Mouse (Mus musculus) heart, embryonic 11.5 days (tissue): ENCODE data around the gene Osgin1. TPM values are rescaled to one million over a fixed set of nuclear protein-coding genes. Genes with fewer than 3 reads are reported as not detected.

Experiments
- ATAC-seq: fragments of 200-750 bp; cut with Nextera tagmentation; replicated peaks from 2 replicates; pipeline ENCODE4 v1.8.0; 2017; ENCODE audit warnings: moderate library complexity; ENCODE audit not compliant: insufficient number of reproducible peaks, low FRiP score, low TSS enrichment
- H3K27ac ChIP-seq: fragments of 300-500 bp; sonication (generic); 2 replicates; pipeline ENCODE4 v1.5.1; 2014; ENCODE audit warnings: mild to moderate bottlenecking, low read depth, low read length
- H3K27me3 ChIP-seq: fragments of 300-500 bp; sonication (generic); 2 replicates; pipeline ENCODE4 v1.6.1; 2014; ENCODE audit warnings: mild to moderate bottlenecking, low read length, mixed read lengths; ENCODE audit not compliant: control insufficient read depth, insufficient read depth
- H3K36me3 ChIP-seq: fragments of 300-500 bp; sonication (generic); 2 replicates; pipeline ENCODE4 v1.6.1; 2014; ENCODE audit warnings: mild to moderate bottlenecking, low read length, moderate library complexity, mixed read lengths; ENCODE audit not compliant: control insufficient read depth, insufficient read depth
- H3K4me1 ChIP-seq: fragments of 300-500 bp; sonication (generic); 2 replicates; pipeline ENCODE4 v1.6.1; 2014; ENCODE audit warnings: low read length; ENCODE audit not compliant: control insufficient read depth, insufficient read depth
- H3K4me2 ChIP-seq: fragments of 300-500 bp; sonication (generic); 2 replicates; pipeline ENCODE4 v1.6.1; 2014; ENCODE audit warnings: mild to moderate bottlenecking, moderate library complexity
- H3K4me3 ChIP-seq: fragments of 300-500 bp; sonication (generic); 2 replicates; pipeline ENCODE4 v1.5.1; 2014; ENCODE audit warnings: low read depth, low read length
- H3K9ac ChIP-seq: fragments of 300-500 bp; sonication (generic); 2 replicates; pipeline ENCODE4 v1.6.1; 2014; ENCODE audit warnings: mild to moderate bottlenecking, low read depth, low read length, moderate library complexity
- H3K9me3 ChIP-seq: fragments of 300-500 bp; sonication (generic); replicated peaks from 2 replicates; pipeline ENCODE4 v1.6.1; 2016; ENCODE audit warnings: low read length; ENCODE audit not compliant: control insufficient read depth
- WGBS: fragments of 180-500 bp; shearing (Covaris S2); extraction: QIAGEN DNeasy Blood & Tissue Kit; methylation state at CpG from one replicate; pipeline ENCODE4 v1.1.7; 2014; ENCODE audit not compliant: insufficient replicate concordance; 5-methylcytosine and 5-hydroxymethylcytosine counted together
- polyA plus RNA-seq: library from polyadenylated mRNA; unstranded; fragments of >200 nt; fragmentation: Nextera tagmentation; extraction: Ambion mirVana; gene quantifications from 2 replicates; pipeline ENCODE4 v1.2.1, GENCODE M21; 2014

Gene Osgin1
- 0.39 and 0.94 TPM in 2 replicates for polyA plus RNA-seq

DNA sequence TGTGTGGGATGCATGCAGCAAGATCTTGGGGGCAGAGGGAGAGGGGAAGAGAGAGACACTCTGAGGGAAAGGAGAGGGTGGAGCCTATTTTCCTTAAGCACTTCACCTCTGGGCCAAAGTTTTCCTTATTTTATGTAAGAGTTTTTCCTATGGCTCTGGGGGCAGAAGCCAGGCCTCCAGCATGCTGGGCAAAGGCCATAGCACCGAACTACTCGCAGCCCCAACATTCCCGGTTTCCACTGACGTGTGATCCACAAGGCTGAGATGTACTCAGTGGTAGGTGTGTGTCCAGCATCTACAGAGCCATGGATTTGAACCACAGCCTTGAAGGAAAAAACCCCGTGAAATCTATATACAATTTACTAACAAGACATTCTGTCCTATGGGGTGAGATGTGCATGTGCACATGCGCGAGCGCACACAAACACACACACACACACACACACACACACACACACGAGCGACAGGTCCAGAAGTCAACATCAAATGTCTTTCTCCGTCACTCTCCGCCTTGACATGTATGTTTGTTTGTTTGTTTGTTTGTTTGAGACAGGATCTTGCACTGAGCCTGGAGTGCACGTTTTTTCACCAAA, at the start of gene Osgin1:
TSS of gene Osgin1 (plus strand) at position 543 of the 593 bp plus-strand sequence.
- no peaks in the 10 kb centered on the region; the same call in none of the 2 replicates for H3K27me3 ChIP-seq
- no peak within 1 kb of the TSS for H3K9ac ChIP-seq
- no peak for ATAC-seq
- no peaks in the 10 kb centered on the region for H3K36me3 ChIP-seq
- H3K4me2 ChIP-seq = no peak within 1 kb of the TSS
- 84% methylated on average over 13 of the region's 13 CpGs for WGBS
- H3K9me3 ChIP-seq = no peaks in the 10 kb centered on the region
- H3K27ac ChIP-seq = no peak within 1 kb of the TSS
- H3K4me1 ChIP-seq = peaks cover 9% of the 10 kb centered on the region; the same call in 1 of the 2 replicates
- no peak within 1 kb of the TSS for H3K4me3 ChIP-seq

DNA sequence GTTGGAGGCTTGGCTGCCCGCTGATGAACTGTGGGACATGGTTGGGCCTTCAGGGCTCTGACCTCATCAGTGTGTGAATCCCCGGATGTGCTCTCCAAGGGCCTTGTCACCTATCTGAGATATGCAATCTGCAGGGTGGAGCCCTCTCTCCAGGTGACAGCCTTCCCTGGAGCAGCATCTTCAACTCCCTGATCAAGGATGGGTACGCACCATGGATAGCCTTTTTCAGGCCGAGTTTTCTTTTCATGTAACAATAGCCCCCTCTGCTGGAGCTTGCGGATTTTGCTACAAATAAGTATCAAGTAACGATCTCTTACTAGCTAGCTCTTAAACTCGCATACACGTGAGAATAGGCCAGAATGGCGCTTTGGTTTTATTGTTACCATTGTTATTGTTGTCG, 49.4 kb upstream of the Osgin1 start:
- no peak for ATAC-seq
- no peaks in the 10 kb centered on the region for H3K4me1 ChIP-seq
- H3K4me2 ChIP-seq = no peak overlapping the region
- no peaks in the 10 kb centered on the region for H3K36me3 ChIP-seq
- H3K27me3 ChIP-seq = no peaks in the 10 kb centered on the region
- no peak overlapping the region for H3K9ac ChIP-seq
- H3K27ac ChIP-seq = no peak overlapping the region
- 22% methylated on average over 10 of the region's 10 CpGs for WGBS
- H3K9me3 ChIP-seq = no peaks in the 10 kb centered on the region
- no peak overlapping the region for H3K4me3 ChIP-seq

DNA sequence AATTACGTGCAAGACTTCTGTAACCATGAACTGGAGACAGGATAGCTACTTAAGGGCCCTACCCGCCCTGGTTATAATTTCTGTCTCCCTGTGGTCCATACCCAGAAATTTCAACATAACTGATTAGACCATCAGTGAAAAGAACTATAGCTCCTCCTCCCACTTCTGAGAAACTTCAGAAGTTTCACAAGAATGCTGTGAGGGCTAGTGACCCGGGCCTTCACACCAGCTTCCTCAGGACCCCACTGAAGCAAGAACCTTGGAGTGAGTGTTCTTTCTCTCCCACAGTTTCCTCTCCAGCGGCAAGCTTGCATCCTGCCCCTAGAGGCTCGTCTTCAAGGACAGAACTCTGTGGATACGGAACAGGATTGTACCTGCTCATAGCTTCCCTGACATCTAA, 48.1 kb upstream of the Osgin1 start:
- H3K9me3 ChIP-seq = no peaks in the 10 kb centered on the region
- H3K9ac ChIP-seq = no peak overlapping the region
- H3K27me3 ChIP-seq = no peaks in the 10 kb centered on the region
- no peaks in the 10 kb centered on the region for H3K36me3 ChIP-seq
- H3K27ac ChIP-seq = no peak overlapping the region
- H3K4me3 ChIP-seq = no peak overlapping the region
- H3K4me2 ChIP-seq = no peak overlapping the region
- 64% methylated on average over 6 of the region's 6 CpGs for WGBS
- no peak for ATAC-seq
- H3K4me1 ChIP-seq = no peaks in the 10 kb centered on the region

DNA sequence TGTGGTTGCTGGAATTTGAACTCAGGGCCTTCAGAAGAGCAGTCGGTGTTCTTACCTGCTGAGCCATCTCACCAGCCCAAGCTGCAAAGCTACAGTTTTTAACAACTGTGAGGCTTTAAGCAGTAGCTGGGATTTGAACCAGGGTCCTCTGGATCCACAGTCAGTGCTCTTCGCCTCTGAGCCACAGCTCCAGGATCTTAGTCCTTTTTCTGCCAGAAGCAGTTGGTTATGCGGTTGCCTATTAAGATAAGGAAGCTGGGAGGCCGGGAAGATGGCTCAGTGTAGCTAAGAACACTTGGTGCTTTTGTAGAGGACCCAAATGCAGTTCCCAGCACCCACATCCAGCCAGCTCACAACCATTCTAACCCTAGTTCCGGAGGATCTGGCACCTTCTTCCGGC, 46.9 kb upstream of the Osgin1 start:
- Histone ChIP-seq H3K4me2 (no peak overlapping the region), H3K36me3 (no peaks in the 10 kb centered on the region), H3K9ac (no peak overlapping the region), H3K27me3 (no peaks in the 10 kb centered on the region), H3K27ac (no peak overlapping the region), H3K4me1 (no peaks in the 10 kb centered on the region), H3K9me3 (no peaks in the 10 kb centered on the region), H3K4me3 (no peak overlapping the region)
- no peak for ATAC-seq
- WGBS = 72% methylated on average over 6 of the region's 6 CpGs

DNA sequence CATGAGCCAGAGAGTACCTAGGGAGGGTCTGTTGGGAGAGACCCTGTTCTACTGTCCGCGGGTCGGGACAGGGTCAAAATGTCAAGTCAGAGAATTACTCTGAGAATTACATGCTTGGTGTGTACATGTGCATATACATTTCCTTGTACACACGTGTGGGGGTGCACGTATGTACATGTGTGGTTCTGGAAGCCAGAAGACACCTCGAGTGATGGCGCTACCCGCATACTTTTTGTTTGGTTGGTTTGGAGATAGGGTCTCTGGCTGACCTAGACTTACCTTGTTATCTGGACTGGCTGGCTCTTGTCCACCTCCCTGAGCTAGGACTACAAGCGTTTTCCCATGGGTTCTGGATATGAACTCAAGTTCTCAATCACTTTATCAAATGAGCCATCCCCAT, 39.8 kb upstream of the Osgin1 start:
- ATAC-seq = no peak
- Histone ChIP-seq H3K4me2 (peak overlapping the region; percentile 100), H3K27me3 (no peaks in the 10 kb centered on the region), H3K9ac (peak overlapping the region; percentile 91), H3K9me3 (no peaks in the 10 kb centered on the region), H3K4me3 (peak overlapping the region; percentile 87), H3K36me3 (no peaks in the 10 kb centered on the region), H3K4me1 (peaks cover 6% of the 10 kb centered on the region), H3K27ac (no peak overlapping the region)
- 65% methylated on average over 9 of the region's 9 CpGs for WGBS

DNA sequence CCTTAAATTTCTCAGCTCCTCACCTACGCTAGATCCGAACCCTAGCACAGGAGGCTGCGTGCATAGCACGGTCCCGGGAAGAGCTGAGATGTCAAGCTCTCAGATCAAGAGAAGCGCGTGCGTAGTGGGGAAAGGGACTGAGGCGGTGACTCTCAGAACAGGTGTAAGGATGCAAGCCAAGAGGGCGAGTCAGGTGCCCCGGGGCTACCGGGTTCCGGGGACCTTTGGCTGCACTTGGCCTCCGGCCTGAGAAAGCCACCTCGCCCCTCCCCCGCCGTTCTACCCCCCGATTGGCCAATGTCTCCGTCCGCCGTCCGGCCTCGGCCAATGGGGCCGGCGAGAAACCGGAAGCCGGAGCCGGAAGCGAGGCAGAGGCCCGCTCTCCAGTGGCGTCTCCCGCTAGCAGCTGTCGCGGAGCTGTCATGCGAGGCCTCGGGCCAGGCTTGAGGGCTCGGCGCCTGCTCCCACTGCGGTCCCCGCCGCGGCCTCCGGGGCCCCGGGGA, 39.3 kb upstream of the Osgin1 start, which contains the start of gene Mlycd:
TSS of gene Mlycd (plus strand) at position 355 of the 503 bp plus-strand sequence.
- peak within 1 kb of the TSS; percentile 91 for H3K9ac ChIP-seq
- peak within 1 kb of the TSS; percentile 87 for H3K4me3 ChIP-seq
- H3K27ac ChIP-seq = peak within 1 kb of the TSS; percentile 84
- 4% methylated on average over 44 of the region's 44 CpGs for WGBS
- H3K27me3 ChIP-seq = no peaks in the 10 kb centered on the region
- H3K9me3 ChIP-seq = no peaks in the 10 kb centered on the region
- peaks cover 6% of the 10 kb centered on the region for H3K4me1 ChIP-seq
- peak; percentile 88 for ATAC-seq
- H3K4me2 ChIP-seq = peak within 1 kb of the TSS; percentile 100
- H3K36me3 ChIP-seq = no peaks in the 10 kb centered on the region

DNA sequence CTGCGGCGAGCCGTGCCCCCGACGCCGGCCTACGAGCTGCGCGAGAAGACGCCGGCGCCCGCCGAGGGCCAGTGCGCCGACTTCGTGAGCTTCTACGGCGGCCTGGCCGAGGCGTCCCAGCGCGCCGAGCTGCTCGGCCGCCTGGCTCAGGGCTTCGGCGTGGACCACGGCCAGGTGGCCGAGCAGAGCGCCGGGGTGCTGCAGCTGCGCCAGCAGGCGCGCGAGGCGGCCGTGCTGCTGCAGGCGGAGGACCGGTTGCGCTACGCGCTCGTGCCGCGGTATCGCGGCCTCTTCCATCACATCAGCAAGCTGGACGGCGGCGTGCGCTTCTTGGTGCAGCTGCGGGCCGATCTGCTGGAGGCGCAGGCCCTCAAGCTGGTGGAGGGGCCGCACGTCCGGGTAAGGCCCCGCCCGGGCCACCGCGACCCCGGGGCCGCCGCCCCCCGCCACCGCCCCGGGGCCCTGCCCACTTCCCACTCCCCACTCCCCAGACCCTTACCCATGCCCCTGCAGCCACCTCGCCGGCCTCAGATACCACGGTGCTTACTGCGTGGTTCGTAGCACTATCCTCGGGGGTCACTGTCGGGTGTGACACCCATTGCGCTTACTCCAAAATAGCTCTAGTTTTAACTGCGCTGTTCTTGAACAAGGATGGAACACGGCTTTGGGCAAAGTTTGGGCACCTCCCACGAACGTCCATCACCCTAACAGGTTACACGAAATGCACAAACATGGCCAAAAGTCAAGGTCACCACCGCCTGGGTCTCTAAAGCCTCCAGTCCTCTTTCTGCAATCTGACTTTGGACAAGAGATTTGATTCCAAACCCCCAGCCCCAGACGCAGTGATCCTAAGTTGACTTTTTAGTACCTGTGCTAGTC, 38.6 kb upstream of the Osgin1 start:
- Histone ChIP-seq H3K27ac (peak overlapping the region; percentile 84), H3K4me3 (peak overlapping the region; percentile 87), H3K4me1 (peaks cover 6% of the 10 kb centered on the region), H3K9me3 (no peaks in the 10 kb centered on the region), H3K4me2 (peak overlapping the region; percentile 100), H3K9ac (peak overlapping the region; percentile 91), H3K27me3 (no peaks in the 10 kb centered on the region), H3K36me3 (no peaks in the 10 kb centered on the region)
- ATAC-seq = peak; percentile 41
- WGBS = 4% methylated on average over 74 of the region's 83 CpGs

DNA sequence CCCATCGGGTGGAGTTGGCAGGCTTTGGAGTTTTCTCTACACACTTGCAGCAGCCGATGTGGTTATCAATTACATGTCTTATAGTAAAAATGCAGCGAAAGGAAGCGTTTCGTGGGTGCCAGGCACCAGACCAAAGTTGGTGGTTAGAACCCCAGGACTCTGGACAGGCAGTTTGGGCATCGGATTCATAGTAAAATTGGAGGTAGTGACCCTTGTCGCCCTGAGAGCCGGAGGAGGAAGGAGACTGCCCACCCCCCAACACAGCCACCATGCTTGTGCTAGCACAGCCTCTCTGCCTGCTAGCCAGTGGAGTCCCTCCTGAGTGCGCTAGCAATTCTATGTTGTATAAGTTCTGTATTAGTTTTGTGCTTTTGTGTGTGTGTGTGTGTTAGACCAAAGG, 35.4 kb upstream of the Osgin1 start:
- Histone ChIP-seq H3K9ac (no peak overlapping the region), H3K27me3 (no peaks in the 10 kb centered on the region), H3K4me1 (peaks cover 6% of the 10 kb centered on the region), H3K4me3 (no peak overlapping the region), H3K36me3 (peaks cover 5% of the 10 kb centered on the region), H3K9me3 (no peaks in the 10 kb centered on the region), H3K27ac (no peak overlapping the region), H3K4me2 (no peak overlapping the region)
- 87% methylated on average over 9 of the region's 9 CpGs for WGBS
- no peak for ATAC-seq
